Mouse (Mus musculus) forebrain, embryonic 11.5 days (tissue): ENCODE measurements around the gene Aak1. TPM values are rescaled to one million over a fixed set of nuclear protein-coding genes. Genes with fewer than 3 reads are reported as not detected.

Experiments used
- ATAC-seq: fragments of 200-750 bp; cut with Nextera tagmentation; replicated peaks from 2 replicates; pipeline ENCODE4 v1.8.0; 2017; ENCODE audit warnings: moderate TSS enrichment; ENCODE audit not compliant: low FRiP score
- DNase-seq: peaks from one replicate; pipeline ENCODE4 v3.0.0-alpha.2; 2017; ENCODE audit warnings: low spot score
- H3K27ac ChIP-seq: fragments of 300-500 bp; sonication (generic); 2 replicates; pipeline ENCODE4 v1.5.1; 2014; ENCODE audit warnings: low read depth, low read length
- H3K27me3 ChIP-seq: fragments of 300-500 bp; sonication (generic); 2 replicates; pipeline ENCODE4 v1.6.1; 2014; ENCODE audit warnings: mild to moderate bottlenecking, low read length, mixed read lengths; ENCODE audit not compliant: control insufficient read depth, insufficient read depth
- H3K36me3 ChIP-seq: fragments of 300-500 bp; sonication (generic); 2 replicates; pipeline ENCODE4 v1.6.1; 2014; ENCODE audit warnings: mild to moderate bottlenecking, low read length, moderate library complexity, mixed read lengths; ENCODE audit not compliant: control insufficient read depth, insufficient read depth
- H3K4me1 ChIP-seq: fragments of 300-500 bp; sonication (generic); replicated peaks from 2 replicates; pipeline ENCODE4 v1.6.1; 2014; ENCODE audit warnings: low read length, mixed read lengths; ENCODE audit not compliant: control insufficient read depth, insufficient read depth
- H3K4me2 ChIP-seq: fragments of 300-500 bp; sonication (generic); 2 replicates; pipeline ENCODE4 v1.6.1; 2014; ENCODE audit warnings: low read depth, mild to moderate bottlenecking, low read length, moderate library complexity, mixed read lengths; ENCODE audit not compliant: severe bottlenecking
- H3K4me3 ChIP-seq: fragments of 300-500 bp; sonication (generic); 2 replicates; pipeline ENCODE4 v1.5.1; 2014; ENCODE audit warnings: low read depth, low read length
- H3K9ac ChIP-seq: fragments of 300-500 bp; sonication (generic); 2 replicates; pipeline ENCODE4 v1.6.1; 2014; ENCODE audit warnings: low read length
- H3K9me3 ChIP-seq: fragments of 300-500 bp; sonication (generic); 2 replicates; pipeline ENCODE4 v1.6.1; 2016; ENCODE audit warnings: low read length, mixed read lengths; ENCODE audit not compliant: control insufficient read depth
- WGBS: fragments of 180-500 bp; shearing (Covaris S2); extraction: QIAGEN DNeasy Blood & Tissue Kit; methylation state at CpG from one replicate; pipeline ENCODE4 v1.1.7; 2014; 5-methylcytosine and 5-hydroxymethylcytosine counted together
- polyA plus RNA-seq: library from polyadenylated mRNA; unstranded; fragments of >200 nt; fragmentation: Nextera tagmentation; extraction: Ambion mirVana; gene quantifications from 2 replicates; pipeline ENCODE4 v1.2.1, GENCODE M21; 2014

Gene Aak1
- polyA plus RNA-seq, 1 experiment from 2014 or later: 23.2 TPM

- no peaks in the 10 kb centered on the region for H3K9me3 ChIP-seq
- 87% methylated on average over 6 of the region's 6 CpGs for WGBS
- no peak overlapping the region for H3K27ac ChIP-seq
- DNase-seq (no peak), ATAC-seq (no peak)
- H3K4me1 ChIP-seq: no peaks in the 10 kb centered on the region
- no peaks in the 10 kb centered on the region for H3K36me3 ChIP-seq
- no peak overlapping the region for H3K4me3 ChIP-seq
- H3K4me2 ChIP-seq: no peak overlapping the region
- no peak overlapping the region for H3K9ac ChIP-seq
- H3K27me3 ChIP-seq: no peaks in the 10 kb centered on the region
Observed at GRCm38 (mm10) chr6:86884746-86885145, 35.4 kb downstream of the Aak1 start.

- Histone ChIP-seq H3K36me3 (no peaks in the 10 kb centered on the region), H3K4me1 (no peaks in the 10 kb centered on the region), H3K27me3 (no peaks in the 10 kb centered on the region), H3K4me2 (no peak overlapping the region), H3K27ac (no peak overlapping the region), H3K9ac (no peak overlapping the region), H3K9me3 (no peaks in the 10 kb centered on the region), H3K4me3 (no peak overlapping the region)
- WGBS: 88% methylated on average over 6 of the region's 6 CpGs
- ATAC-seq (no peak), DNase-seq (no peak)
Observed at GRCm38 (mm10) chr6:86885816-86886529, 36.7 kb downstream of the Aak1 start.

GRCm38 (mm10) chr6:86886803-86887202 is 37.5 kb downstream of the Aak1 start:
- Histone ChIP-seq H3K4me3 (no peak overlapping the region), H3K9ac (no peak overlapping the region), H3K9me3 (no peaks in the 10 kb centered on the region), H3K4me1 (no peaks in the 10 kb centered on the region), H3K36me3 (no peaks in the 10 kb centered on the region), H3K27ac (no peak overlapping the region), H3K27me3 (no peaks in the 10 kb centered on the region), H3K4me2 (no peak overlapping the region)
- ATAC-seq (no peak), DNase-seq (no peak)
- 90% methylated on average over 4 of the region's 4 CpGs for WGBS

GRCm38 (mm10) chr6:86897520-86897919 is 48.2 kb downstream of the Aak1 start:
- no peaks in the 10 kb centered on the region for H3K9me3 ChIP-seq
- no peak for DNase-seq
- ATAC-seq: no peak
- no peaks in the 10 kb centered on the region for H3K4me1 ChIP-seq
- H3K27ac ChIP-seq: no peak overlapping the region
- no peaks in the 10 kb centered on the region for H3K27me3 ChIP-seq
- WGBS: 91% methylated on average over 6 of the region's 6 CpGs
- no peaks in the 10 kb centered on the region for H3K36me3 ChIP-seq
- H3K9ac ChIP-seq: no peak overlapping the region
- no peak overlapping the region for H3K4me3 ChIP-seq
- no peak overlapping the region for H3K4me2 ChIP-seq

GRCm38 (mm10) chr6:86899053-86899452 is 49.7 kb downstream of the Aak1 start:
- no peak overlapping the region for H3K4me3 ChIP-seq
- 74% methylated on average over 3 of the region's 3 CpGs for WGBS
- no peaks in the 10 kb centered on the region for H3K36me3 ChIP-seq
- H3K4me2 ChIP-seq: no peak overlapping the region
- no peak for DNase-seq
- no peaks in the 10 kb centered on the region for H3K9me3 ChIP-seq
- no peaks in the 10 kb centered on the region for H3K4me1 ChIP-seq
- no peak overlapping the region for H3K27ac ChIP-seq
- no peak overlapping the region for H3K9ac ChIP-seq
- no peak for ATAC-seq
- H3K27me3 ChIP-seq: no peaks in the 10 kb centered on the region

GRCm38 (mm10) chr6:86899965-86900364 is 50.6 kb downstream of the Aak1 start:
- Histone ChIP-seq H3K9me3 (no peaks in the 10 kb centered on the region), H3K9ac (no peak overlapping the region), H3K36me3 (no peaks in the 10 kb centered on the region), H3K4me1 (no peaks in the 10 kb centered on the region), H3K27me3 (no peaks in the 10 kb centered on the region), H3K4me2 (no peak overlapping the region), H3K4me3 (no peak overlapping the region), H3K27ac (no peak overlapping the region)
- WGBS: 86% methylated on average over 3 of the region's 3 CpGs
- no peak for ATAC-seq
- DNase-seq: no peak

- no peaks in the 10 kb centered on the region for H3K9me3 ChIP-seq
- no peak overlapping the region for H3K27ac ChIP-seq
- H3K4me3 ChIP-seq: no peak overlapping the region
- DNase-seq (no peak), ATAC-seq (no peak)
- H3K4me1 ChIP-seq: no peaks in the 10 kb centered on the region
- 93% methylated on average over 3 of the region's 3 CpGs for WGBS
- H3K4me2 ChIP-seq: no peak overlapping the region
- no peak overlapping the region for H3K9ac ChIP-seq
- no peaks in the 10 kb centered on the region for H3K27me3 ChIP-seq
- no peaks in the 10 kb centered on the region for H3K36me3 ChIP-seq
Observed at GRCm38 (mm10) chr6:86900546-86900945, 51.2 kb downstream of the Aak1 start.

GRCm38 (mm10) chr6:86905500-86905899 is 56.2 kb downstream of the Aak1 start:
- H3K4me1 ChIP-seq: no peaks in the 10 kb centered on the region
- no peaks in the 10 kb centered on the region for H3K9me3 ChIP-seq
- WGBS: 84% methylated on average over 2 of the region's 2 CpGs
- H3K9ac ChIP-seq: no peak overlapping the region
- no peak for DNase-seq
- no peak overlapping the region for H3K27ac ChIP-seq
- no peak for ATAC-seq
- H3K4me2 ChIP-seq: no peak overlapping the region
- H3K4me3 ChIP-seq: no peak overlapping the region
- H3K36me3 ChIP-seq: no peaks in the 10 kb centered on the region
- H3K27me3 ChIP-seq: no peaks in the 10 kb centered on the region

GRCm38 (mm10) chr6:86907191-86907590 is 57.9 kb downstream of the Aak1 start:
- ATAC-seq (no peak), DNase-seq (no peak)
- Histone ChIP-seq H3K27ac (no peak overlapping the region), H3K9ac (no peak overlapping the region), H3K4me2 (no peak overlapping the region), H3K27me3 (no peaks in the 10 kb centered on the region), H3K4me3 (no peak overlapping the region), H3K36me3 (no peaks in the 10 kb centered on the region), H3K4me1 (no peaks in the 10 kb centered on the region), H3K9me3 (no peaks in the 10 kb centered on the region)
- WGBS: 92% methylated on average over 2 of the region's 2 CpGs
